Mouse (Mus musculus) thymus, adult 2 months (tissue): ENCODE data around the gene Dync2li1.

Experiments used
- CTCF ChIP-seq: fragments of 200-500 bp; IDR thresholded peaks from 2 replicates; pipeline ENCODE4 v1.5.1; 2012; ENCODE audit warnings: mild to moderate bottlenecking, control low read depth, low read length, moderate library complexity, borderline replicate concordance; ENCODE audit not compliant: control insufficient read depth, poor library complexity, insufficient read depth; ENCODE audit errors: extremely low read depth
- POLR2A ChIP-seq: fragments of 200-500 bp; IDR thresholded peaks from 2 replicates; pipeline ENCODE4 v1.6.1; 2012; ENCODE audit warnings: mild to moderate bottlenecking, low read length, control low read depth, moderate library complexity; ENCODE audit not compliant: control insufficient read depth, poor library complexity, insufficient read depth; ENCODE audit errors: extremely low read depth

GRCm38 (mm10) chr17:84581740-84582414, 44.4 kb upstream of the Dync2li1 start:
- TF ChIP-seq CTCF (no peak), POLR2A (no peak)
